Mouse (Mus musculus) thymus, postnatal 4 days (tissue): Measurements from ENCODE around the gene Ephb6.
A peak's percentile ranks its signal among the peaks of the same experiment; 100 is the strongest.

Source experiments
- DNase-seq: peaks from one replicate; pipeline ENCODE4 v3.0.0; 2021

Gene Ephb6

GRCm38 (mm10) chr6:41628180-41628579, 22.9 kb downstream of the Ephb6 start:
- no peak for DNase-seq

- DNase-seq: no peak
These were observed 25.5 kb downstream of the Ephb6 start for GRCm38 (mm10) chr6:41630791-41631190.

GRCm38 (mm10) chr6:41631549-41631948, 26.3 kb downstream of the Ephb6 start:
- no peak for DNase-seq

GRCm38 (mm10) chr6:41635211-41635610, 29.9 kb downstream of the Ephb6 start:
- no peak for DNase-seq

- DNase-seq: no peak
These were observed 30.9 kb downstream of the Ephb6 start, which contains the start of gene Trpv6 for GRCm38 (mm10) chr6:41636178-41636577. TSS of gene Trpv6 (minus strand) at chr6:41636405.

- no peak for DNase-seq
These were observed 32.1 kb downstream of the Ephb6 start for GRCm38 (mm10) chr6:41637393-41637792.

- DNase-seq: no peak
These were observed 32.7 kb downstream of the Ephb6 start for GRCm38 (mm10) chr6:41637927-41638506.

- no peak for DNase-seq
These were observed 35.2 kb downstream of the Ephb6 start for GRCm38 (mm10) chr6:41640449-41640848.

GRCm38 (mm10) chr6:41641173-41641866, 36.0 kb downstream of the Ephb6 start:
- no peak for DNase-seq

GRCm38 (mm10) chr6:41642765-41643164, 37.5 kb downstream of the Ephb6 start:
- DNase-seq: no peak

- DNase-seq: no peak
These were observed 37.9 kb downstream of the Ephb6 start for GRCm38 (mm10) chr6:41643227-41643626.

GRCm38 (mm10) chr6:41646220-41646619, 40.9 kb downstream of the Ephb6 start:
- no peak for DNase-seq

- no peak for DNase-seq
These were observed 41.4 kb downstream of the Ephb6 start for GRCm38 (mm10) chr6:41646672-41647071.

GRCm38 (mm10) chr6:41653173-41653572, 47.9 kb downstream of the Ephb6 start:
- no peak for DNase-seq

- no peak for DNase-seq
These were observed 49.4 kb downstream of the Ephb6 start for GRCm38 (mm10) chr6:41654648-41655047.

- DNase-seq: no peak
These were observed 53.2 kb downstream of the Ephb6 start for GRCm38 (mm10) chr6:41658487-41658886.

- DNase-seq: peak; percentile 32
These were observed 57.0 kb downstream of the Ephb6 start for GRCm38 (mm10) chr6:41662320-41662719.
